Mouse (Mus musculus) ES-E14 (cell line): ENCODE data around the gene Arl13b. TPM values are rescaled to one million over a fixed set of nuclear protein-coding genes. Genes with fewer than 3 reads are reported as not detected.

Experiments used
- DNase-seq: peaks from one replicate; pipeline ENCODE4 v3.0.0-alpha.2; 2013; ENCODE audit warnings: low read depth, low spot score
- H3K27ac ChIP-seq: 2 replicates; pipeline ENCODE4 v1.5.1; 2012; ENCODE audit warnings: low read depth, mild to moderate bottlenecking, low read length, moderate library complexity, mixed read lengths; ENCODE audit not compliant: poor library complexity, insufficient read depth, severe bottlenecking
- H3K36me3 ChIP-seq: 2 replicates; pipeline ENCODE4 v1.6.1; 2012; ENCODE audit warnings: mild to moderate bottlenecking, low read length, moderate library complexity, mixed read lengths; ENCODE audit not compliant: control insufficient read depth, poor library complexity, insufficient read depth, severe bottlenecking
- H3K4me1 ChIP-seq, 2 experiments: fragments of 150-350 bp in 1 of 2; sonication (generic) in 1 of 2; 2 replicates each; pipeline ENCODE4 v1.6.1; 2012; ENCODE audit warnings: low read length in 2 of 2, mild to moderate bottlenecking in 1 of 2, mixed read lengths in 1 of 2; ENCODE audit not compliant: control insufficient read depth in 2 of 2, insufficient read depth in 2 of 2, poor library complexity in 1 of 2
- H3K4me3 ChIP-seq, 2 experiments: fragments of 150-350 bp in 1 of 2; sonication (generic) in 1 of 2; 2 replicates each; pipeline ENCODE4 v1.5.1; 2012; ENCODE audit warnings: low read length in 2 of 2, low read depth in 1 of 2, mild to moderate bottlenecking in 1 of 2, mixed read lengths in 1 of 2; ENCODE audit not compliant: insufficient read depth in 1 of 2, poor library complexity in 1 of 2, severe bottlenecking in 1 of 2
- H3K9ac ChIP-seq: 2 replicates; pipeline ENCODE4 v1.6.1; 2012; ENCODE audit warnings: low read depth, mild to moderate bottlenecking, low read length, mixed read lengths; ENCODE audit not compliant: poor library complexity, insufficient read depth, severe bottlenecking
- H3K9me3 ChIP-seq: fragments of 150-350 bp; sonication (generic); 2 replicates; pipeline ENCODE4 v1.6.1; 2012; ENCODE audit warnings: low read depth, mild to moderate bottlenecking, low read length; ENCODE audit not compliant: control insufficient read depth, insufficient read depth
- CHD2 ChIP-seq: IDR thresholded peaks from 2 replicates; pipeline ENCODE4 v1.6.1; 2014; ENCODE audit warnings: mild to moderate bottlenecking, low read depth, low read length, inconsistent platforms
- HCFC1 ChIP-seq: IDR thresholded peaks from 2 replicates; pipeline ENCODE4 v1.6.1; 2012; ENCODE audit warnings: low read length, inconsistent platforms, borderline replicate concordance; ENCODE audit not compliant: insufficient read depth
- MAFK ChIP-seq: IDR thresholded peaks from 2 replicates; pipeline ENCODE4 v1.6.1; 2014; ENCODE audit warnings: mild to moderate bottlenecking, low read depth, low read length, inconsistent platforms; ENCODE audit not compliant: insufficient read depth
- ZC3H11A ChIP-seq: IDR thresholded peaks from 2 replicates; pipeline ENCODE4 v1.6.1; 2012; ENCODE audit warnings: low read depth, mild to moderate bottlenecking, inconsistent platforms, low read length, borderline replicate concordance
- ZNF384 ChIP-seq: IDR thresholded peaks from 2 replicates; pipeline ENCODE4 v1.6.1; 2012; ENCODE audit warnings: low read depth, low read length, inconsistent platforms
- in situ Hi-C, 2 experiments: fragments of 600-800 bp; cut with MboI; formaldehyde crosslinking; loops; one replicate each; pipeline ENCODE4 v1.15.1; 2025; ENCODE audit warnings: low sequenced_read_pairs in 2 of 2, inconsistent platforms in 1 of 2; ENCODE audit not compliant: unreplicated experiment in 2 of 2
- total RNA-seq: library from RNA; depleted of rRNA; stranded (reverse); fragments of 300-350 nt; gene quantifications from 2 replicates; pipeline ENCODE4 v1.2.3, GENCODE M21; 2012

Arl13b gene
- total RNA-seq, 1 experiment, result 7.3 TPM

GRCm38 (mm10) chr16:62807249-62807979 lies 39.4 kb downstream of the Arl13b start:
- in situ Hi-C loops, result no loop called here
- H3K27ac ChIP-seq, result no peak overlapping the region

GRCm38 (mm10) chr16:62804621-62805020 lies 42.2 kb downstream of the Arl13b start:
- H3K4me3 ChIP-seq, result no peak overlapping the region
- TF ChIP-seq ZNF384, result no peak
- no peak for TF ChIP-seq ZC3H11A
- TF ChIP-seq CHD2, result no peak
- TF ChIP-seq MAFK, result no peak
- no peak for TF ChIP-seq HCFC1
- in situ Hi-C loops, result no loop called here

More at GRCm38 (mm10) chr16:62807249-62807979, 39.4 kb downstream of the Arl13b start:
- H3K9ac ChIP-seq, result no peak overlapping the region
- no peak for DNase-seq
- H3K36me3 ChIP-seq, result no peaks in the 10 kb centered on the region; the same call in 1 of the 2 replicates
- no peaks in the 10 kb centered on the region for H3K9me3 ChIP-seq
- H3K4me1 ChIP-seq, result peaks cover 0 to 7% of the 10 kb centered on the region in 2 experiments; a peak in 1 of 4 replicates
- H3K4me3 ChIP-seq, result no peak overlapping the region
- TF ChIP-seq ZNF384 (no peak), ZC3H11A (no peak), HCFC1 (no peak), CHD2 (no peak), MAFK (no peak)

GRCm38 (mm10) chr16:62799839-62800238 lies 47.0 kb downstream of the Arl13b start:
- in situ Hi-C loops, result no loop called here
- Histone ChIP-seq H3K4me1 (no peaks in the 10 kb centered on the region), H3K27ac (no peak overlapping the region), H3K4me3 (no peak overlapping the region), H3K9me3 (no peaks in the 10 kb centered on the region), H3K9ac (no peak overlapping the region), H3K36me3 (no peaks in the 10 kb centered on the region; the same call in 1 of the 2 replicates)
- no peak for DNase-seq
- TF ChIP-seq CHD2, result no peak
- no peak for TF ChIP-seq ZC3H11A
- TF ChIP-seq ZNF384, result no peak
- no peak for TF ChIP-seq MAFK

More at GRCm38 (mm10) chr16:62804621-62805020, 42.2 kb downstream of the Arl13b start:
- Histone ChIP-seq H3K4me1 (peaks cover 0 to 7% of the 10 kb centered on the region in 2 experiments; a peak in 1 of 4 replicates), H3K9ac (no peak overlapping the region), H3K36me3 (no peaks in the 10 kb centered on the region; the same call in 1 of the 2 replicates), H3K27ac (no peak overlapping the region), H3K9me3 (no peaks in the 10 kb centered on the region)
- DNase-seq, result no peak

- in situ Hi-C loops, result no loop called here
- TF ChIP-seq MAFK, result no peak
- TF ChIP-seq ZNF384, result no peak
- TF ChIP-seq ZC3H11A, result no peak
- no peak for TF ChIP-seq CHD2
- TF ChIP-seq HCFC1, result no peak
- Histone ChIP-seq H3K9me3 (no peaks in the 10 kb centered on the region), H3K9ac (no peak overlapping the region), H3K27ac (no peak overlapping the region), H3K36me3 (no peaks in the 10 kb centered on the region; the same call in 1 of the 2 replicates), H3K4me3 (no peak overlapping the region), H3K4me1 (no peaks in the 10 kb centered on the region)
- DNase-seq, result no peak
These were observed 47.4 kb downstream of the Arl13b start for GRCm38 (mm10) chr16:62799426-62799825.

GRCm38 (mm10) chr16:62798808-62799207 lies 48.0 kb downstream of the Arl13b start:
- no peaks in the 10 kb centered on the region; the same call in 1 of the 2 replicates for H3K36me3 ChIP-seq

More at GRCm38 (mm10) chr16:62798808-62799207, 48.0 kb downstream of the Arl13b start:
- DNase-seq, result no peak
- H3K9ac ChIP-seq, result no peak overlapping the region
- no peak overlapping the region for H3K4me3 ChIP-seq
- H3K27ac ChIP-seq, result no peak overlapping the region
- in situ Hi-C loops, result no loop called here
- TF ChIP-seq ZC3H11A (no peak), ZNF384 (no peak), MAFK (no peak), CHD2 (no peak), HCFC1 (no peak)
- no peaks in the 10 kb centered on the region for H3K9me3 ChIP-seq
- H3K4me1 ChIP-seq, result no peaks in the 10 kb centered on the region
